Mouse (Mus musculus): ENCODE results near the gene Npb. TPM values are rescaled to one million over a fixed set of nuclear protein-coding genes. Genes with fewer than 3 reads are reported as not detected.

The Npb gene
- polyA plus RNA-seq, 1 experiment from 2014 or later = not detected

DNA sequence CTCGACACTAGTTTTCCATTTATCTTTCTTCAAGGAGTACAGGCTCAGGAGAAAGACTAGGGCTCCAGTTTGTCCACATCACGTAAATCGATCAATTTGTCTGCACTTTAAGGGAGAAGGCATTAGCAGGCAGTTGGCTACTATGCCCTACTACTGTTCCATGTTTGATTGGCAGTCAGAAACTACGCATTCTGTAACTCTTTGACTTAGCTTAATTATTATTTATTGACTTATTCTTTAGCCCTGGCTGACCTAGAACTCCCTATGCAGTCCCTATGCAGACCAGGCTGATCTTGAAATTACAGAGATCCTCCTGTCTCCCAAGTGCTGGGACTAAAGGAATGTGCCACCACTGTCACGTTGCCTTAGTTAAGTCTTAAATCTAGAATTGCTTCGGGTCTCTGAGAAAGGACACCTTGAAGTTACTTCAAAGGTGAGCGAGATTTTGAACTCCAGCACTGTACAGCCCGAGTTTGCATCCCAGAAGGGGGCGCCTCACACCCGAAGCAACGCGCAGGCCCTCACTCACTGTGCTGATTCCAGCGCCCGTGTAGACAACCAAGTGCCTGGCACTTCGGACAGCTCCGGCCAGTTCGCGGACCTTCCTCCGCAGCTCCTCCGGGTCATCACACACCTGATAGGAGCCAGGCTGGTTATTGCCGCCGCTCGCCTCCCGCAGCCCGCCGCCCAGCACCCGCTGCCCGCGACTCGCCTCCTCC is 15.8 kb downstream of the Npb start:
- Histone ChIP-seq H3K4me3 (peak overlapping the region; percentile 88), H3K36me3 (replicated peaks) (peaks cover 75% of the 10 kb centered on the region), H3K27ac (peak overlapping the region; percentile 83), H3K4me1 (peaks cover 36% of the 10 kb centered on the region), H3K27me3 (ENCODE audit: poor library complexity, severe bottlenecking) (no peaks in the 10 kb centered on the region), H3K9me3 (no peaks in the 10 kb centered on the region)
- peak; percentile 61 for DNase-seq (ENCODE audit: extremely low spot score, low spot score)
- WGBS = 14% methylated on average over 30 of the region's 30 CpGs

DNA sequence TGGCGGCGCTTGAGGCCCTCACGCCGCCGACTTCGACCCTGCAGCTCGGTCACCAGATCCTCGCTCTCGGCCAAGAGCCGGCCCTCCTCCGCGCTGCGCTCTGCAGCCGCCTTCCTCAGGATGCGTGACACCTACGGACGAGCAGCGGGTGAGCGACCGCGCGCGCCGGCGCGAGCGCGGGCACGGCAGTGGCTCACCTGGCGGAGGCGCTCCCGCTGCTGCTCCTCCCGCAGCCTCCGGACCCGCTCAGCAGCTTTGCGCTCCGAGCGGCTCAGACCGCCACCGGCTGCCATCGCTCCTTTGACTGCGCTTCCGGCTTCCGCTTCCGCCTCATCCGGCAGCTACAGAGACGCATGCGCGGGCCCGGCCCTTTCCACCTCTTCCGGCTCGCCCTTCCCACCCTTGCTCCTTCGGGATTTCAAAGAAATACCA is 16.4 kb downstream of the Npb start:
- H3K9me3 ChIP-seq = no peaks in the 10 kb centered on the region
- peak overlapping the region; percentile 88 for H3K4me3 ChIP-seq
- peaks cover 76% of the 10 kb centered on the region for H3K36me3 ChIP-seq (replicated peaks)
- H3K4me1 ChIP-seq = peaks cover 42% of the 10 kb centered on the region
- H3K27me3 ChIP-seq (ENCODE audit: poor library complexity, severe bottlenecking) = no peaks in the 10 kb centered on the region
- peak overlapping the region; percentile 83 for H3K27ac ChIP-seq
- under 1% methylated on average over 53 of the region's 53 CpGs for WGBS
- peak; percentile 82 for DNase-seq (ENCODE audit: extremely low spot score, low spot score)

DNA sequence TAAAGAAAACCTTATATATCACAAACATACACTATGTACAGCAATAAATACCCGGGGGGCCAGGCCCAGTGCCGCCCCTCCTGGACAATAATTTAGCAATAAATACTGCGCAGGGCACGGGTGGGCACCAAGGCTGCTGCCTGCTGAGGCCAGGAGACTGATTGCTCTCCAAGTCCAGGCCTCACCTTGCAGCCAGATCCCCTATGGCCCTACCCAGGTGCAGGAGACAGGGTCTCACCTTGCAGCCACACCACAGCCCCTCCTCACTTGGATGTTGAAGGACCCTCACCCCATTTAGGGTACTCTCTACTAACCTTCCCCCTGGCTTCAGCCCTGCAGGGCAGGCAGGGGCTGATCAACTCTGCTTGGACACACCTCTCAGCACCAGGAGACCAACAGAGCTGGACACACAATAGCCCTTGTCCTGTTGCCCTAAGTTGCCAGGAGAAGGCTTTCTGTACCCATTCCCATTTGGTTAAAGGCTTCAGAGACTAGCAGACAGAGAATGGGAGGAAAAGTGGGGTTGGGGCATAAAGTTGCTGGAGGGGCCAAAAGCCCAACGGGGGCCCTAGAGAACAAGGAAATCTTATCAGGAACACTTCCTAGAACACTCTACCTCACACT is 17.0 kb downstream of the Npb start, which contains the start of gene Sirt7:
Sirt7 (minus strand) TSS at position 89 of the 624 bp plus-strand sequence.
- Histone ChIP-seq H3K27me3 (ENCODE audit: poor library complexity, severe bottlenecking) (no peaks in the 10 kb centered on the region), H3K9me3 (no peaks in the 10 kb centered on the region), H3K27ac (peak within 1 kb of the TSS; percentile 83), H3K36me3 (replicated peaks) (peaks cover 75% of the 10 kb centered on the region), H3K4me3 (peak within 1 kb of the TSS; percentile 88), H3K4me1 (peaks cover 47% of the 10 kb centered on the region)
- 22% methylated on average over 5 of the region's 5 CpGs for WGBS
- DNase-seq (ENCODE audit: extremely low spot score, low spot score) = no peak

DNA sequence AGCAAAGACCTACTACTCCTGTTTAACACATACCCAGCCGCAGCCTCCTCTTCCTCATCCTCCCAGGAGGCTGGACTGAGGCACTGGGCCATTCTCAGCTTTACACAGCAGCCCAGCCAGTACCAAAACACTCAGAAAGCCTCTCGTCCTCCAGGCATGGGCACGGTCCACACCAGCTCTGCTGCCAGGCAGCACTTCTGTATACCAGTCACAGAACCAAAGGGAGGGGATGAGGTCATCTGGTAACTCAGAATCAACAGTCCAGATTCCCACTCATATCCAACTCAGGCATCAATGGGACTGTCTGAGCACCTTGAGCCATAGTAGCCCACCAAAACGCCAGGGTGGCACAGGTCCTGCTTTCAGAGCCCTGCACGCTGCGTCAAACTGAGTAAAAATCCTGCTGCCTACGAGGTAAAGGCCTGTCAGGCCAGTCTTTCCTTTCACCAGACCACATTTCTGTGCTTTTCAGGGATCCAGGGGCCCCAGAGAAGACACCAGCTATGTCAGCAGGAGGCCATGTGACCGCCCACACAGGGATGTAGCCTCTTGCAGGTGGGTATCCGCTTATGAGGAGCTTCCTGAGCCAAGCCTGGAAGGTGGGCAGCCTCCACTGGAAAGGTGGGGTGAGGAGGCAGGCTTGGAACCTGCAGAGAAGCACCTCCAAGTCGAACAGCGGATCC is 18.6 kb downstream of the Npb start:
- peaks cover 64% of the 10 kb centered on the region for H3K4me1 ChIP-seq
- no peaks in the 10 kb centered on the region for H3K9me3 ChIP-seq
- no peak overlapping the region for H3K4me3 ChIP-seq
- no peaks in the 10 kb centered on the region for H3K27me3 ChIP-seq (ENCODE audit: poor library complexity, severe bottlenecking)
- no peak for DNase-seq (ENCODE audit: extremely low spot score, low spot score)
- 92% methylated on average over 11 of the region's 11 CpGs for WGBS
- H3K27ac ChIP-seq = no peak overlapping the region
- peaks cover 59% of the 10 kb centered on the region for H3K36me3 ChIP-seq (replicated peaks)

DNA sequence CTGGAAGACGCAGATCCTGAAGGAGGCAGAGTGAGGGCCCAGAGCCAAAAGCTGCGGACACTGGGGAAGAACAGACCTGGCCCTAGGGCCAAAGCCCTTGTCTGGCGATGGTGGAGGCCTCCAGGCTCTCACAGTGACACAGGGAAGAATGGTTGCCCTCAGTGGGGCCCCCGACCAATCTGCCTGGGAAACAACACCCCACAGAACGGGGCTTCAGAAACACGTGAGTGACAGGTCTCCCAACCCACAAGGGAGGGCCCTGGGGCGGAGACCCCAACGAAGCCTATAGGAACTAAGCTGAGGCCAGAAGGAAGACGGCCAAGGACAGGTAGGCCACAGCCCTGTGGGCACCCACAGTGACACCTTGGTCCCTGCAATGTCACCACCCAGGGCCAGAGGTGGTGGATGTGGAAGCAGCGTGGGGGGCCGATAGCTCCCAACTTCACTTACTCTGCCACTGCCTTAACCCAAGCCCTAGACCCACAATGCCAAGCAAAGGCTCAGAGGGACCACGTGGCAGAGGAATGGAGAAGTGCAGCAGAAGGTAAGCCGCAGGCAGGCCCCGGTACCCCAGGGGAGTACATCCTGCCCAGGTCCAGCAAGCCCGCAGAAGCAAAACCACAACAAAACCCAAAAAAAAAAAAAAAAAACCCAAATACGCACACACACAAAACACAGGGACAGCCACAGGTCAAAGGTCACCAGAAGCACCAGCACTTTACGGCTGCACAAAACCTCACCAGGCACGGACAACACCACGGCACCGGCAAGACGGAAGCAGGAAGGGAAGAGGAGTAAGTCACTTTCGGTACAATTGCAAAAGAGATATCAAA is 19.4 kb downstream of the Npb start:
- Histone ChIP-seq H3K27ac (no peak overlapping the region), H3K4me3 (no peak overlapping the region; the same call in 1 of the 2 replicates), H3K27me3 (ENCODE audit: poor library complexity, severe bottlenecking) (no peaks in the 10 kb centered on the region), H3K9me3 (no peaks in the 10 kb centered on the region), H3K4me1 (peaks cover 72% of the 10 kb centered on the region), H3K36me3 (replicated peaks) (peaks cover 51% of the 10 kb centered on the region)
- 86% methylated on average over 22 of the region's 22 CpGs for WGBS
- DNase-seq (ENCODE audit: extremely low spot score, low spot score) = no peak

DNA sequence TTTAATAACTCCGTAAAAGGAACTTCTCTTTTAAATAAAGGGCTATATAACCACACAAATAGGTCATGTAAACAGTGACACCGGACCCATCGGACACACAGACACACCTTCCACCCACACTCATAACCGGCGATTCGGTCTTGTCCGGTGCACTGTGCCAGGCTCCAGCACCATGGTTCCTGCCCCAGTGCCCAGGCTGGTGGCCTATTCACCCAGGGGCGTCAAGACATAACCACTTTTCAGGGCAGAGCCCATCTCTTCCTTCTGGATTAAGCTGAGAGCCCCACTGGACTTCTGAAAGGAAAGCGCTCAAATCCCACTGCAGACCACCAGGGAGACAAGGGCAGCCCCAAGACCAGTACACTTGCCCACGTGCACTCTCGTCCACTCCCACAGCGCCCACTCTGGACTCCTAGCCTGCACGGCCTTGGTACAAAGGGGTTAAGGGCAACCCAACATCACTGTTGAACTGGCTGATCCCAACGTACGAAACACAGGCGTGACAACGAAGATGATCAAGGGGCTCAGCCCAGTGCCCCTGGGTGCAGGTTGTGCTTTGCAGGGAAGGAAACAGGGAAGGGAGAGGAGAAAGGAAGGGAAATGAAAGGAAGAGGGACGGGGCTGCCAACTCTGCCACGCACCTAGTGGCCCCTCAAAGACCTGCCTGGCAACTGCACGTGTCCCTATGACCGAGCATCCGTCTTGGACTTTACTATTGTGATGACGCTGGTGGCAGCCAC is 20.5 kb downstream of the Npb start:
- H3K4me3 ChIP-seq = peak overlapping the region; percentile 96; the same call in 1 of the 2 replicates
- 96% methylated on average over 23 of the region's 23 CpGs for WGBS
- no peak overlapping the region for H3K27ac ChIP-seq

DNA sequence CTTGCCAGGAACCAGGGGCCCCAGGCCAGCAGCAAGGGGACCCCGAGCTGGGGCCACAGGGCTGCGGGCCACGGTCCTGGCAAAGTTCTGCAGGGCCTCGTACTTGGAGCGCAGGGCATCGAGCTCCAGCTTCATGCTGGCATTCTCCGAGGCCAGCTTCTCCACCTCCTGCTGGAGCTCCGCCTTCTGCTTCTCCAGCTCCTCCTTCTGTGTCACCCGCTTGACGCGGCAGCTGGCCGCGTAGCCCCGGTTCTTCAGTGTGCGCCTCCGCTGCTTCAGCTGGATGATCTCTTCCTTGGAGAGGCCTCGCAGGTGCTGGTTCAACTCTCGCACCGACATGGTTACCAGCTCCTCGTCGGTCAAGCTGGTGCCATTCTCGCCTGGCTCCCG is 21.1 kb downstream of the Npb start:
- H3K27ac ChIP-seq = peak overlapping the region; percentile 62; the same call in 1 of the 2 replicates
- 82% methylated on average over 23 of the region's 23 CpGs for WGBS

More for the DNA sequence above, 20.5 kb downstream of the Npb start:
- Histone ChIP-seq H3K4me1 (peaks cover 73% of the 10 kb centered on the region), H3K27me3 (ENCODE audit: poor library complexity, severe bottlenecking) (no peaks in the 10 kb centered on the region), H3K36me3 (replicated peaks) (peaks cover 42% of the 10 kb centered on the region), H3K9me3 (no peaks in the 10 kb centered on the region)
- DNase-seq (ENCODE audit: extremely low spot score, low spot score) = no peak

DNA sequence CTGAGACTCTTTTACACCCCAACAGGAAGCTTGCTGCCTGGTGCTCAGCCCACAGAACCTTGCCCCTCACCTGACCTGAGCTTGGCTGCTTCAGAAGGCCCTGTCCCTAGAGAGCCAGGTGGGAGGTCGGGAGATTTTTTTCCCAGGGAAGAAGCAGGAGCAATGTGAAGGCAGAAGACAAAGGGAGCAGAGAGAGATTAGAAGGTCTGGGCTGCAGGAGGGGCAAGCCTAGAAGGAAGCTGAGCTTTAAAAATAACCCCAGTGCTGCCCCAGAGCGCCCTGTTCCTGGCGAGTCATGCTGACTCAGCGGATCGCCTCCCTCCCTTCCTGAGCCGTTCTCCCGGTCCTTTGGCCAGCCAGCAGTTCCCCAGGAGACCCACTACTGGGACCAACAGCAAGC is 21.6 kb downstream of the Npb start:
- H3K4me1 ChIP-seq = peaks cover 72% of the 10 kb centered on the region
- DNase-seq (ENCODE audit: extremely low spot score, low spot score) = no peak
- no peaks in the 10 kb centered on the region for H3K27me3 ChIP-seq (ENCODE audit: poor library complexity, severe bottlenecking)
- peaks cover 42% of the 10 kb centered on the region for H3K36me3 ChIP-seq (replicated peaks)
- peak overlapping the region; percentile 62 for H3K27ac ChIP-seq
- 25% methylated on average over 7 of the region's 7 CpGs for WGBS
- H3K4me3 ChIP-seq = peak overlapping the region; percentile 96
- H3K9me3 ChIP-seq = no peaks in the 10 kb centered on the region

More for the DNA sequence above, 21.1 kb downstream of the Npb start:
- peaks cover 42% of the 10 kb centered on the region for H3K36me3 ChIP-seq (replicated peaks)
- DNase-seq (ENCODE audit: extremely low spot score, low spot score) = no peak
- H3K27me3 ChIP-seq (ENCODE audit: poor library complexity, severe bottlenecking) = no peaks in the 10 kb centered on the region
- H3K4me1 ChIP-seq = peaks cover 73% of the 10 kb centered on the region
- peak overlapping the region; percentile 96; the same call in 1 of the 2 replicates for H3K4me3 ChIP-seq
- H3K9me3 ChIP-seq = no peaks in the 10 kb centered on the region

DNA sequence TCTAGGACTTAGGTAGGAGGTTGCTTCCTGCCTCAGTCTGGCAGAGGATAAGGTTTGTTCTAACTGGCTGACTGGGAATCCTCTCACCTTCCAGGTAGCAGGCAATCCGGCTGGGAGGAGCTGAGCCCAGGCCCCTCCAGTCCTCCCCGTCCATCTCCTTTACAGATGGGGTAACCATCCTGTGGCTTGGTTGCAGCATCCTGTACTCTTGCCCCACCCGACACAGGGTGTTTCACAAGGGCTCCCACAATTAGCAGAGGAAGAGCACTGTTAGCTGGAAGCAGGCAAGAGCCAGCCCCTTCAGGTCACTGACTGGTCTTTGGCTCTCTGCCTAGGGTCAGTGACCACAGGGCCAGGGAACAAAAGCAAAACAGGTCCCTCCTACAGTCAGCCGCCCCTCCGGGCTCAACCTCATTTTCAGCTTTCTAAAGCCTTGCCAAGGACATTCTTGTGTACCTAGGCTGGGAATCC is 22.2 kb downstream of the Npb start:
- no peak for DNase-seq (ENCODE audit: extremely low spot score, low spot score)
- peak overlapping the region; percentile 96 for H3K4me3 ChIP-seq
- 40% methylated on average over 5 of the region's 5 CpGs for WGBS
- H3K36me3 ChIP-seq (replicated peaks) = peaks cover 42% of the 10 kb centered on the region
- peaks cover 66% of the 10 kb centered on the region for H3K4me1 ChIP-seq
- no peaks in the 10 kb centered on the region for H3K27me3 ChIP-seq (ENCODE audit: poor library complexity, severe bottlenecking)
- no peaks in the 10 kb centered on the region for H3K9me3 ChIP-seq
- H3K27ac ChIP-seq = peak overlapping the region; percentile 62

DNA sequence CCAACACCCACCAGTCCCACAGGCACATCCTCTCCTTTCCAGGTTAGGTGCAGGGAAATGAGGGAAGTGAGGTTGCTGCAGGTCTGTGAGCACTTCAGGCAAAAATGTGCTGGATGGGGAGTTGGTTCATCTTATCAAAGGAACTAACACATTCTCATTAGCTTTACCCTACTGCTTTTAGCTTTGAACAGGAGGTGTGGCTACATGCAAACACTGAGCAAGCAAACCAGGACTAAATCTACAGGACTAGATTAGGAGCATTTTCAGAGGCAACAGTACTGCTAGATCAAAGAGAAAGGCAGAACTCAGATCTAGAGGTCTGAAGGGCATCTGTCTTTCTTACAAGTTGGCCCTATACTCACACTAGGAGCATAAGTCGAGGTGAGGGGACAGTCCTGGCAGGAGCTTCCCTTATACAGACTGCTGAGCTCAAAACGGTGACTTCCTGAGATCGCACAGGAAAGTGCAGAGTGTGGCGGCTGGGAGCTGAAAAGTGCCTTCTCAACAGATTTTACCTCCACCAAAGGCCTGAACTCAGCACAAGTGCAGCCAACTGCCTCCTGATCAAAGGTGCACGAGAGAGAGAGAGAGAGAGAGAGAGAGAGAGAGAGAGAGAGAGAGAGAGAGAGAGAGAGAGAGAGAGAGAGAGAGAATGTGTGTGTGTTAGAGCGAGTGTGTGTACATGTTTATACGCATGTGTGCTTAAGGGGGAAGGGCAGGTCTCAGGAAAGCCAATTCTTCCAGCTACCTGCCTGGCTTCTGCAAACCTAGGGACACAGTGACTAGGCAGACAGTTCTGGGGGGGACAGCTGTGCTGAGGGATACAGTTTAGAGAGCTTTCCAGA is 22.8 kb downstream of the Npb start:
- DNase-seq (ENCODE audit: extremely low spot score, low spot score) = no peak
- no peaks in the 10 kb centered on the region for H3K27me3 ChIP-seq (ENCODE audit: poor library complexity, severe bottlenecking)
- H3K4me3 ChIP-seq = peak overlapping the region; percentile 96
- no peaks in the 10 kb centered on the region for H3K9me3 ChIP-seq
- H3K36me3 ChIP-seq (replicated peaks) = peaks cover 41% of the 10 kb centered on the region
- peak overlapping the region; percentile 97 for H3K27ac ChIP-seq
- H3K4me1 ChIP-seq = peaks cover 63% of the 10 kb centered on the region
- 54% methylated on average over 7 of the region's 7 CpGs for WGBS

Data from forebrain, embryonic 10.5 days (tissue).